Mouse (Mus musculus) neural tube, embryonic 12.5 days (tissue): Measurements from ENCODE around the gene Emx2. TPM values are rescaled to one million over a fixed set of nuclear protein-coding genes. Genes with fewer than 3 reads are reported as not detected.

Experiments used
- ATAC-seq: fragments of 200-750 bp; cut with Nextera tagmentation; 2 replicates; pipeline ENCODE4 v1.8.0; 2017; ENCODE audit warnings: low read depth, mild to moderate bottlenecking, moderate TSS enrichment, moderate library complexity; ENCODE audit not compliant: low FRiP score
- H3K27ac ChIP-seq: fragments of 300-500 bp; sonication (generic); 2 replicates; pipeline ENCODE4 v1.5.1; 2016
- H3K27me3 ChIP-seq: fragments of 300-500 bp; sonication (generic); replicated peaks from 2 replicates; pipeline ENCODE4 v1.6.1; 2016; ENCODE audit warnings: mild to moderate bottlenecking
- H3K36me3 ChIP-seq: fragments of 300-500 bp; sonication (generic); 2 replicates; pipeline ENCODE4 v1.6.1; 2016; ENCODE audit warnings: mild to moderate bottlenecking
- H3K4me1 ChIP-seq: fragments of 300-500 bp; sonication (generic); 2 replicates; pipeline ENCODE4 v1.6.1; 2016
- H3K4me2 ChIP-seq: fragments of 300-500 bp; sonication (generic); replicated peaks from 2 replicates; pipeline ENCODE4 v1.6.1; 2016; ENCODE audit warnings: mild to moderate bottlenecking
- H3K4me3 ChIP-seq: fragments of 300-500 bp; sonication (generic); 2 replicates; pipeline ENCODE4 v1.5.1; 2016
- H3K9ac ChIP-seq: fragments of 300-500 bp; sonication (generic); 2 replicates; pipeline ENCODE4 v1.6.1; 2016; ENCODE audit warnings: mild to moderate bottlenecking
- H3K9me3 ChIP-seq: fragments of 300-500 bp; sonication (generic); 2 replicates; pipeline ENCODE4 v1.6.1; 2016; ENCODE audit warnings: mild to moderate bottlenecking
- WGBS: fragments of 180-500 bp; shearing (Covaris S2); methylation state at CpG from one replicate; pipeline ENCODE4 v1.1.7; 2016; 5-methylcytosine and 5-hydroxymethylcytosine counted together
- polyA plus RNA-seq: library from polyadenylated mRNA; unstranded; fragments of >200 nt; fragmentation: Nextera tagmentation; extraction: Ambion mirVana; gene quantifications from 2 replicates; pipeline ENCODE4 v1.2.1, GENCODE M21; 2016

Emx2 gene
- polyA plus RNA-seq, 1 experiment from 2014 or later: 2.1 TPM

DNA sequence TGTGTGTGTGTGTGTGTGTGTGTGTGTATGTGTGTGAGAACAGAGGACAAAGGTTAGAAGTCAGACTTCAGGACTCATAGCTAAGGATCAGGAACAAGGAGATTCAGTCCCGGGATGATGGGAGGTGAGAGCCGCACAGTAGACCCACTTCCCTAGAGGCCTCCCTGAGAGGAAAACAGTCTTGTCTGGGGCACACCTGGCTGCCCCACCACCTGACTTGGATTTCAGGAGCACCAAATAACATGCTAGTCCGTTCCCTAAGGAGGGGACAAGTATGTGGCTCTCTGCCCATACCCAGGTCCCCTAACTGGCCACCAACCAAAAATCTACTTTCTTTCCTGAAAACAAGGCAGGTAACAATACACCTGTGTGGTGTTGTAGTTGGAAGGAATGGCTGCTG is 22.4 kb downstream of the Emx2 start:
- no peak for ATAC-seq
- Histone ChIP-seq H3K36me3 (no peaks in the 10 kb centered on the region), H3K27me3 (no peaks in the 10 kb centered on the region; the same call in 1 of the 2 replicates), H3K4me2 (no peak overlapping the region), H3K4me3 (no peak overlapping the region), H3K9me3 (no peaks in the 10 kb centered on the region), H3K9ac (no peak overlapping the region), H3K27ac (no peak overlapping the region), H3K4me1 (no peaks in the 10 kb centered on the region)
- 97% methylated on average over 3 of the region's 3 CpGs for WGBS

- ATAC-seq: no peak
- Histone ChIP-seq H3K4me3 (no peak overlapping the region), H3K4me2 (no peak overlapping the region), H3K9ac (no peak overlapping the region), H3K27ac (no peak overlapping the region), H3K4me1 (no peaks in the 10 kb centered on the region), H3K27me3 (no peaks in the 10 kb centered on the region), H3K9me3 (no peaks in the 10 kb centered on the region), H3K36me3 (no peaks in the 10 kb centered on the region)
- 93% methylated on average over 1 of the region's 1 CpGs for WGBS
Measured at GRCm38 (mm10) chr19:59492258-59492657, 34.1 kb downstream of the Emx2 start.

- H3K4me3 ChIP-seq: no peak overlapping the region
Measured at GRCm38 (mm10) chr19:59496832-59497231, 38.7 kb downstream of the Emx2 start.

GRCm38 (mm10) chr19:59508896-59509295 is 50.7 kb downstream of the Emx2 start:
- no peak for ATAC-seq
- no peak overlapping the region for H3K4me2 ChIP-seq
- 88% methylated on average over 2 of the region's 2 CpGs for WGBS
- H3K27ac ChIP-seq: no peak overlapping the region
- H3K36me3 ChIP-seq: no peaks in the 10 kb centered on the region
- H3K4me1 ChIP-seq: no peaks in the 10 kb centered on the region; the same call in 1 of the 2 replicates
- H3K4me3 ChIP-seq: no peak overlapping the region
- no peaks in the 10 kb centered on the region for H3K27me3 ChIP-seq
- H3K9me3 ChIP-seq: no peaks in the 10 kb centered on the region
- H3K9ac ChIP-seq: no peak overlapping the region

More at GRCm38 (mm10) chr19:59496832-59497231, 38.7 kb downstream of the Emx2 start:
- Histone ChIP-seq H3K9me3 (no peaks in the 10 kb centered on the region), H3K9ac (no peak overlapping the region), H3K36me3 (no peaks in the 10 kb centered on the region), H3K27me3 (no peaks in the 10 kb centered on the region), H3K27ac (no peak overlapping the region), H3K4me2 (no peak overlapping the region), H3K4me1 (no peaks in the 10 kb centered on the region)
- WGBS: 58% methylated on average over 4 of the region's 4 CpGs
- 0 out of 2 replicates have a peak, but pooled peaks have one; percentile 25 for ATAC-seq

- Histone ChIP-seq H3K4me1 (no peaks in the 10 kb centered on the region; the same call in 1 of the 2 replicates), H3K4me2 (no peak overlapping the region), H3K9ac (no peak overlapping the region), H3K36me3 (no peaks in the 10 kb centered on the region), H3K27ac (no peak overlapping the region), H3K4me3 (no peak overlapping the region), H3K27me3 (no peaks in the 10 kb centered on the region), H3K9me3 (no peaks in the 10 kb centered on the region)
- no peak for ATAC-seq
- 86% methylated on average over 3 of the region's 3 CpGs for WGBS
Measured at GRCm38 (mm10) chr19:59513181-59513580, 55.0 kb downstream of the Emx2 start.

Other genes with a start within 250 kb of the Emx2 start
- not detected in 2 replicates for gene Kcnk18, start 239.2 kb upstream of the Emx2 start, polyA plus RNA-seq
- gene Slc18a2, start 197.5 kb upstream of the Emx2 start, polyA plus RNA-seq: 9.7 and 11.0 TPM in 2 replicates
- gene Rps12-ps3, start 136.1 kb upstream of the Emx2 start, polyA plus RNA-seq: 4.9 and 11.4 TPM in 2 replicates
- 13.8 and 15.2 TPM in 2 replicates for gene Pdzd8, start 112.6 kb upstream of the Emx2 start, polyA plus RNA-seq